ENCODE assay signal across 7 mouse cellular contexts in genomic region chr10:117925611-117926555, GRCm38 (mm10).
A peak's percentile ranks its signal among the peaks of the same experiment; 100 is the strongest.
DNase-seq lines count a peak whose midpoint lies in the region; ATAC-seq and TF ChIP-seq lines count a peak whose summit lies in the region.

No protein-coding gene starts in this region.

- no peaks in the 10 kb centered on the region for H3K36me3 ChIP-seq in thymus, adult 2 months (ENCODE audit: control insufficient read depth, insufficient read depth, low read length)

- peaks cover 10% of the 10 kb centered on the region for H3K4me1 ChIP-seq in thymus, adult 2 months (replicated peaks; ENCODE audit: control insufficient read depth, insufficient read depth, low read length)

- peak; percentile 16 for DNase-seq in thymus, adult 2 months
- no peak for DNase-seq in thymus, adult 18-20 months
- peak; percentile 80 for DNase-seq in ZHBTc4 (ENCODE audit: low read depth, low spot score)
- DNase-seq in kidney, postnatal 10 days: peak; percentile 66
- DNase-seq in right cerebral cortex, postnatal 25 days: no peak
- DNase-seq in spleen, postnatal 4 days (ENCODE audit: low spot score in 2 of 2): no peak

- 0 out of 2 replicates have a peak overlapping the region, but pooled peaks have one; percentile 5 for H3K27ac ChIP-seq in thymus, adult 2 months (ENCODE audit: control insufficient read depth, insufficient read depth, low read length)

- no peak overlapping the region for H3K4me3 ChIP-seq in thymus, adult 2 months (ENCODE audit: control insufficient read depth, insufficient read depth, low read length)

- WGBS in thymus, adult 2 months: 73% methylated on average over 31 of the region's 31 CpGs

- TF ChIP-seq CTCF in thymus, adult 2 months (IDR thresholded peaks at IDR 0.05; ENCODE audit: borderline replicate concordance, control insufficient read depth, extremely low read depth, insufficient read depth, low read length, poor library complexity): no peak

- ATAC-seq in neutrophil, adult 5-6 weeks (ENCODE audit: extremely low read depth, insufficient number of reproducible peaks, low FRiP score, poor library complexity, severe bottlenecking): peak; percentile 49

- H3K27me3 ChIP-seq in thymus, adult 2 months (ENCODE audit: control insufficient read depth, insufficient read depth, low read length): no peaks in the 10 kb centered on the region

- TF ChIP-seq POLR2A in thymus, adult 2 months (IDR thresholded peaks at IDR 0.05; ENCODE audit: control insufficient read depth, extremely low read depth, insufficient read depth, low read length, poor library complexity): no peak

Comparison
In these comparisons a context has a peak if more than half of its experiments do, and no peak if none do; other contexts are left out.
1. DNase-seq: peak in thymus, adult 2 months (single experiment), ZHBTc4 (single experiment) and kidney, postnatal 10 days (single experiment); none in thymus, adult 18-20 months (0 of 2), right cerebral cortex, postnatal 25 days (single experiment) and spleen, postnatal 4 days (0 of 2).